Mouse (Mus musculus) E14TG2a.4 (cell line): ENCODE results near the gene Slc24a3.

Source experiments
- CTCF ChIP-seq: conservative IDR thresholded peaks from 2 replicates; pipeline ENCODE4 v1.5.1; 2014; ENCODE audit warnings: low read length
- POU5F1 ChIP-seq: IDR thresholded peaks from 2 replicates; pipeline ENCODE4 v1.6.1; 2014; ENCODE audit warnings: low read length, borderline replicate concordance

DNA sequence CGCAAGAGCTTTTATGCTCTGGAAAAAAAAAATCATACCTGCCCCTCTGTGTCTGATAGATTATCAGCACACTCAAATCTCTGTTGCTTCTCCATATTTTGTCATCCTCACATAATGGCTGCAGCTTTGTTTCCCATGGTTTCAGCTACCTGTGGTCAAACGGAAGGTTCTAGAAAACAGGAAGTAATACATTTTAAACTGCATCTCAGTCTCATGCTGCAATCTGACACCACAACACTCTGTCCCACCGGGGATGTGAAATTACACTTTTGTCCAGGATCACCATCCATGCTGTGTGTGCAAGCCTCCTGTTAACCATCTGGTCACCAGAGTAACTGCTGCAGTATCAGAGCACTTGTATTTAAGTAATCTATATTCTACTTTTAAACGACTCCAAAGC is 238.2 kb downstream of the Slc24a3 start:
- no peak for TF ChIP-seq CTCF
- no peak for TF ChIP-seq POU5F1
